Mouse (Mus musculus): ENCODE measurements around the gene 4933402D24Rik. TPM values are rescaled to one million over a fixed set of nuclear protein-coding genes. Genes with fewer than 3 reads are reported as not detected.

The 4933402D24Rik gene
- polyA plus RNA-seq, 1 experiment from 2014 or later: not detected

GRCm38 (mm10) chr1:63708876-63709275 lies 60.2 kb downstream of the 4933402D24Rik start:
- WGBS (ENCODE audit: missing documents): 68% methylated on average over 3 of the region's 3 CpGs
- Histone ChIP-seq H3K27ac (no peak overlapping the region), H3K79me2 (ENCODE audit: inconsistent target) (no peaks in the 10 kb centered on the region), H3K4me3 (ENCODE audit: inconsistent target) (no peak overlapping the region), H3K36me3 (ENCODE audit: inconsistent target) (no peaks in the 10 kb centered on the region)

- H3K79me2 ChIP-seq (ENCODE audit: inconsistent target): no peaks in the 10 kb centered on the region
- no peak overlapping the region for H3K27ac ChIP-seq
- 81% methylated on average over 5 of the region's 5 CpGs for WGBS (ENCODE audit: missing documents)
- no peaks in the 10 kb centered on the region for H3K36me3 ChIP-seq (ENCODE audit: inconsistent target)
- no peak overlapping the region for H3K4me3 ChIP-seq (ENCODE audit: inconsistent target)
Observed at GRCm38 (mm10) chr1:63705733-63706132, 63.3 kb downstream of the 4933402D24Rik start.

Other genes with a start within 250 kb of the 4933402D24Rik start
- not detected in 3 replicates for gene Gm39653, start 153.3 kb downstream of the 4933402D24Rik start, polyA plus RNA-seq (2018)
- gene Dytn, start 82.3 kb downstream of the 4933402D24Rik start, polyA plus RNA-seq (2018): not detected in 3 replicates
- gene Mdh1b, start 38.9 kb downstream of the 4933402D24Rik start, polyA plus RNA-seq (2018): not detected in 3 replicates
- 9.1 to 16.0 TPM (median 13.3 TPM) in 3 replicates for gene Fastkd2, start 38.7 kb downstream of the 4933402D24Rik start, polyA plus RNA-seq (2018)

Data from macrophage (primary cell).